Mouse (Mus musculus): ENCODE results near the gene Vps13a. TPM values are rescaled to one million over a fixed set of nuclear protein-coding genes. Genes with fewer than 3 reads are reported as not detected.
"Not testable (repeated sequence)": the region's sequence is repeated elsewhere in the genome, so short reads cannot be mapped to it uniquely, and the experiment has no call there.

The Vps13a gene
- polyA plus RNA-seq, 1 experiment, result 6.1 TPM

- 75% methylated on average over 3 of the region's 3 CpGs for WGBS
- no peak for DNase-seq
- Histone ChIP-seq H3K36me3 (ENCODE audit: control insufficient read depth, insufficient read depth, low read length) (no peaks in the 10 kb centered on the region), H3K4me1 (replicated peaks; ENCODE audit: control insufficient read depth, insufficient read depth, low read length) (0 out of 2 replicates have a peak, but pooled peaks cover 2% of the 10 kb centered on the region), H3K27ac (ENCODE audit: control insufficient read depth, insufficient read depth, low read length) (no peak overlapping the region), H3K27me3 (ENCODE audit: control insufficient read depth, insufficient read depth, low read length) (no peaks in the 10 kb centered on the region), H3K4me3 (ENCODE audit: control insufficient read depth, insufficient read depth, low read length) (no peak overlapping the region)
- TF ChIP-seq POLR2A (IDR thresholded peaks at IDR 0.05; ENCODE audit: control insufficient read depth, extremely low read depth, insufficient read depth, low read length, poor library complexity) (no peak), CTCF (IDR thresholded peaks at IDR 0.05; ENCODE audit: borderline replicate concordance, control insufficient read depth, extremely low read depth, insufficient read depth, low read length, poor library complexity) (no peak)
Measured at GRCm38 (mm10) chr19:16805102-16805501, 24.4 kb upstream of the Vps13a start.

GRCm38 (mm10) chr19:16804578-16804977, 23.8 kb upstream of the Vps13a start:
- TF ChIP-seq CTCF (IDR thresholded peaks at IDR 0.05; ENCODE audit: borderline replicate concordance, control insufficient read depth, extremely low read depth, insufficient read depth, low read length, poor library complexity) (no peak), POLR2A (IDR thresholded peaks at IDR 0.05; ENCODE audit: control insufficient read depth, extremely low read depth, insufficient read depth, low read length, poor library complexity) (no peak)
- H3K27ac ChIP-seq (ENCODE audit: control insufficient read depth, insufficient read depth, low read length), result no peak overlapping the region
- no peaks in the 10 kb centered on the region for H3K27me3 ChIP-seq (ENCODE audit: control insufficient read depth, insufficient read depth, low read length)
- H3K4me3 ChIP-seq (ENCODE audit: control insufficient read depth, insufficient read depth, low read length), result no peak overlapping the region
- whole genome bisulfite sequencing, result 60% methylated on average over 2 of the region's 11 CpGs
- DNase-seq, result no peak
- H3K36me3 ChIP-seq (ENCODE audit: control insufficient read depth, insufficient read depth, low read length), result no peaks in the 10 kb centered on the region
- 0 out of 2 replicates have a peak, but pooled peaks cover 2% of the 10 kb centered on the region for H3K4me1 ChIP-seq (replicated peaks; ENCODE audit: control insufficient read depth, insufficient read depth, low read length)

GRCm38 (mm10) chr19:16802707-16803106, 22.0 kb upstream of the Vps13a start:
- DNase-seq, result peak; percentile 44
- 0 out of 2 replicates have a peak, but pooled peaks cover 2% of the 10 kb centered on the region for H3K4me1 ChIP-seq (replicated peaks; ENCODE audit: control insufficient read depth, insufficient read depth, low read length)
- no peak overlapping the region for H3K4me3 ChIP-seq (ENCODE audit: control insufficient read depth, insufficient read depth, low read length)
- WGBS, result 4% methylated on average over 3 of the region's 3 CpGs
- H3K36me3 ChIP-seq (ENCODE audit: control insufficient read depth, insufficient read depth, low read length), result no peaks in the 10 kb centered on the region
- no peaks in the 10 kb centered on the region for H3K27me3 ChIP-seq (ENCODE audit: control insufficient read depth, insufficient read depth, low read length)
- TF ChIP-seq CTCF (IDR thresholded peaks at IDR 0.05; ENCODE audit: borderline replicate concordance, control insufficient read depth, extremely low read depth, insufficient read depth, low read length, poor library complexity) (no peak), POLR2A (IDR thresholded peaks at IDR 0.05; ENCODE audit: control insufficient read depth, extremely low read depth, insufficient read depth, low read length, poor library complexity) (no peak)
- H3K27ac ChIP-seq (ENCODE audit: control insufficient read depth, insufficient read depth, low read length), result no peak overlapping the region

GRCm38 (mm10) chr19:16802123-16802522, 21.4 kb upstream of the Vps13a start:
- H3K4me3 ChIP-seq (ENCODE audit: control insufficient read depth, insufficient read depth, low read length), result no peak overlapping the region
- no peaks in the 10 kb centered on the region for H3K36me3 ChIP-seq (ENCODE audit: control insufficient read depth, insufficient read depth, low read length)
- no peak for DNase-seq
- H3K4me1 ChIP-seq (replicated peaks; ENCODE audit: control insufficient read depth, insufficient read depth, low read length), result 0 out of 2 replicates have a peak, but pooled peaks cover 2% of the 10 kb centered on the region
- WGBS, result 70% methylated on average over 3 of the region's 3 CpGs
- H3K27ac ChIP-seq (ENCODE audit: control insufficient read depth, insufficient read depth, low read length), result no peak overlapping the region
- H3K27me3 ChIP-seq (ENCODE audit: control insufficient read depth, insufficient read depth, low read length), result no peaks in the 10 kb centered on the region
- TF ChIP-seq POLR2A (IDR thresholded peaks at IDR 0.05; ENCODE audit: control insufficient read depth, extremely low read depth, insufficient read depth, low read length, poor library complexity) (no peak), CTCF (IDR thresholded peaks at IDR 0.05; ENCODE audit: borderline replicate concordance, control insufficient read depth, extremely low read depth, insufficient read depth, low read length, poor library complexity) (no peak)

- Histone ChIP-seq H3K36me3 (ENCODE audit: control insufficient read depth, insufficient read depth, low read length) (no peaks in the 10 kb centered on the region), H3K4me3 (ENCODE audit: control insufficient read depth, insufficient read depth, low read length) (no peak overlapping the region), H3K27me3 (ENCODE audit: control insufficient read depth, insufficient read depth, low read length) (no peaks in the 10 kb centered on the region), H3K27ac (ENCODE audit: control insufficient read depth, insufficient read depth, low read length) (no peak overlapping the region), H3K4me1 (replicated peaks; ENCODE audit: control insufficient read depth, insufficient read depth, low read length) (no peaks in the 10 kb centered on the region)
- 78% methylated on average over 4 of the region's 4 CpGs for WGBS
- TF ChIP-seq POLR2A (IDR thresholded peaks at IDR 0.05; ENCODE audit: control insufficient read depth, extremely low read depth, insufficient read depth, low read length, poor library complexity) (no peak), CTCF (IDR thresholded peaks at IDR 0.05; ENCODE audit: borderline replicate concordance, control insufficient read depth, extremely low read depth, insufficient read depth, low read length, poor library complexity) (no peak)
- no peak for DNase-seq
Measured at GRCm38 (mm10) chr19:16797923-16798322, 17.2 kb upstream of the Vps13a start.

- H3K27me3 ChIP-seq (ENCODE audit: control insufficient read depth, insufficient read depth, low read length); H3K27ac ChIP-seq (ENCODE audit: control insufficient read depth, insufficient read depth, low read length); H3K4me1 ChIP-seq (replicated peaks; ENCODE audit: control insufficient read depth, insufficient read depth, low read length); H3K4me3 ChIP-seq (ENCODE audit: control insufficient read depth, insufficient read depth, low read length); H3K36me3 ChIP-seq (ENCODE audit: control insufficient read depth, insufficient read depth, low read length); DNase-seq: not testable (repeated sequence)
- WGBS, result 97% methylated on average over 3 of the region's 3 CpGs
Measured at GRCm38 (mm10) chr19:16794486-16794885, 13.8 kb upstream of the Vps13a start.

- 85% methylated on average over 4 of the region's 4 CpGs for WGBS
Measured at GRCm38 (mm10) chr19:16789930-16790329, 9.2 kb upstream of the Vps13a start.

More at GRCm38 (mm10) chr19:16789930-16790329, 9.2 kb upstream of the Vps13a start:
- no peaks in the 10 kb centered on the region for H3K27me3 ChIP-seq (ENCODE audit: control insufficient read depth, insufficient read depth, low read length)
- H3K4me3 ChIP-seq (ENCODE audit: control insufficient read depth, insufficient read depth, low read length), result no peak overlapping the region
- H3K36me3 ChIP-seq (ENCODE audit: control insufficient read depth, insufficient read depth, low read length), result no peaks in the 10 kb centered on the region
- H3K4me1 ChIP-seq (replicated peaks; ENCODE audit: control insufficient read depth, insufficient read depth, low read length), result no peaks in the 10 kb centered on the region
- no peak overlapping the region for H3K27ac ChIP-seq (ENCODE audit: control insufficient read depth, insufficient read depth, low read length)
- no peak for TF ChIP-seq CTCF (IDR thresholded peaks at IDR 0.05; ENCODE audit: borderline replicate concordance, control insufficient read depth, extremely low read depth, insufficient read depth, low read length, poor library complexity)
- no peak for TF ChIP-seq POLR2A (IDR thresholded peaks at IDR 0.05; ENCODE audit: control insufficient read depth, extremely low read depth, insufficient read depth, low read length, poor library complexity)
- no peak for DNase-seq
